Mouse (Mus musculus) megakaryocyte progenitor cell, adult 5-6 weeks (primary cell): ENCODE results near the gene Slc25a11. TPM values are rescaled to one million over a fixed set of nuclear protein-coding genes. Genes with fewer than 3 reads are reported as not detected.

Source experiments
- total RNA-seq, 2 experiments: library from RNA; stranded (forward) in 1 of 2; stranded (reverse) in 1 of 2; fragments of 157-497, 149-512 nt in 1 of 2; fragments of 200-1000 nt in 1 of 2; gene quantifications; 2 replicates each; pipeline versions ENCODE4 v1.2.3 to v1.2.4; 2015 to 2017

Slc25a11 gene
- total RNA-seq, 2 experiments from 2014 or later: 46.6 to 59.5 TPM

Other genes starting within 250 kb of the Slc25a11 start
- 27.1 and 28.4 TPM in 2 replicates for gene Pelp1, start 237.4 kb downstream of the Slc25a11 start, total RNA-seq (2015)
- gene Pelp1, start 237.4 kb downstream of the Slc25a11 start, total RNA-seq (2017): 9.5 and 16.8 TPM in 2 replicates
- 43.9 and 47.7 TPM in 2 replicates for gene Arrb2, start 214.8 kb downstream of the Slc25a11 start, total RNA-seq (2015)
- gene Arrb2, start 214.8 kb downstream of the Slc25a11 start, total RNA-seq (2017): 31.4 and 48.0 TPM in 2 replicates
- gene Med11, start 195.6 kb downstream of the Slc25a11 start, total RNA-seq (2015): 36.7 and 37.1 TPM in 2 replicates
- gene Med11, start 195.6 kb downstream of the Slc25a11 start, total RNA-seq (2017): 37.0 and 40.2 TPM in 2 replicates
- not detected in 2 replicates for gene Zmynd15, start 188.0 kb downstream of the Slc25a11 start, total RNA-seq (2015)
- 0.25 TPM in 1 of 2 replicates, not detected in the other for gene Zmynd15, start 188.0 kb downstream of the Slc25a11 start, total RNA-seq (2017)
- gene Cxcl16, start 187.5 kb downstream of the Slc25a11 start, total RNA-seq (2015): 0.29 and 0.67 TPM in 2 replicates
- gene Cxcl16, start 187.5 kb downstream of the Slc25a11 start, total RNA-seq (2017): 0.24 TPM in 1 of 2 replicates, not detected in the other
- gene Tm4sf5, start 142.2 kb downstream of the Slc25a11 start, total RNA-seq (2015): not detected in 2 replicates
- gene Tm4sf5, start 142.2 kb downstream of the Slc25a11 start, total RNA-seq (2017): not detected in 2 replicates
- not detected in 2 replicates for gene Vmo1, start 132.9 kb downstream of the Slc25a11 start, total RNA-seq (2015)
- not detected in 2 replicates for gene Vmo1, start 132.9 kb downstream of the Slc25a11 start, total RNA-seq (2017)
- gene Gltpd2, start 128.3 kb downstream of the Slc25a11 start, total RNA-seq (2015): not detected in 2 replicates
- not detected in 2 replicates for gene Gltpd2, start 128.3 kb downstream of the Slc25a11 start, total RNA-seq (2017)
- 141 and 153 TPM in 2 replicates for gene Psmb6, start 122.1 kb downstream of the Slc25a11 start, total RNA-seq (2015)
- gene Psmb6, start 122.1 kb downstream of the Slc25a11 start, total RNA-seq (2017): 272 and 309 TPM in 2 replicates
- gene Gm40193, start 114.5 kb downstream of the Slc25a11 start, total RNA-seq (2015): not detected in 2 replicates
- not detected in 2 replicates for gene Gm40193, start 114.5 kb downstream of the Slc25a11 start, total RNA-seq (2017)
- 0.07 and 0.90 TPM in 2 replicates for gene Pld2, start 107.4 kb downstream of the Slc25a11 start, total RNA-seq (2015)
- gene Pld2, start 107.4 kb downstream of the Slc25a11 start, total RNA-seq (2017): 0.25 and 0.81 TPM in 2 replicates
- 14.4 and 18.0 TPM in 2 replicates for gene Mink1, start 84.6 kb downstream of the Slc25a11 start, total RNA-seq (2015)
- gene Mink1, start 84.6 kb downstream of the Slc25a11 start, total RNA-seq (2017): 12.5 and 16.5 TPM in 2 replicates
- not detected in 2 replicates for gene 4930544D05Rik, start 31.6 kb downstream of the Slc25a11 start, total RNA-seq (2015)
- gene 4930544D05Rik, start 31.6 kb downstream of the Slc25a11 start, total RNA-seq (2017): not detected in 2 replicates
- gene Chrne, start 28.3 kb downstream of the Slc25a11 start, total RNA-seq (2015): not detected in 2 replicates
- 0.17 TPM in 1 of 2 replicates, not detected in the other for gene Chrne, start 28.3 kb downstream of the Slc25a11 start, total RNA-seq (2017)
- gene Gp1ba, start 8.4 kb downstream of the Slc25a11 start, total RNA-seq (2015): 0.66 and 2.3 TPM in 2 replicates
- 0.08 and 0.20 TPM in 2 replicates for gene Gp1ba, start 8.4 kb downstream of the Slc25a11 start, total RNA-seq (2017)
- 39.3 and 44.8 TPM in 2 replicates for gene Rnf167, start 244 bp downstream of the Slc25a11 start, total RNA-seq (2015)
- gene Rnf167, start 244 bp downstream of the Slc25a11 start, total RNA-seq (2017): 30.7 and 37.4 TPM in 2 replicates
- 1,057 and 1,218 TPM in 2 replicates for gene Pfn1, start 7.2 kb upstream of the Slc25a11 start, total RNA-seq (2015)
- 491 and 574 TPM in 2 replicates for gene Pfn1, start 7.2 kb upstream of the Slc25a11 start, total RNA-seq (2017)
- 4.1 and 6.2 TPM in 2 replicates for gene Eno3, start 9.7 kb upstream of the Slc25a11 start, total RNA-seq (2015)
- gene Eno3, start 9.7 kb upstream of the Slc25a11 start, total RNA-seq (2017): 7.2 and 9.5 TPM in 2 replicates
- gene Spag7, start 21.9 kb upstream of the Slc25a11 start, total RNA-seq (2015): 102 and 109 TPM in 2 replicates
- 68.6 and 71.8 TPM in 2 replicates for gene Spag7, start 21.9 kb upstream of the Slc25a11 start, total RNA-seq (2017)
- 9.1 and 9.2 TPM in 2 replicates for gene Camta2, start 40.6 kb upstream of the Slc25a11 start, total RNA-seq (2015)
- 2.0 and 5.1 TPM in 2 replicates for gene Camta2, start 40.6 kb upstream of the Slc25a11 start, total RNA-seq (2017)
- gene Inca1, start 52.7 kb upstream of the Slc25a11 start, total RNA-seq (2015): 0.20 TPM in 1 of 2 replicates, not detected in the other
- 0.50 TPM in 1 of 2 replicates, not detected in the other for gene Inca1, start 52.7 kb upstream of the Slc25a11 start, total RNA-seq (2017)
- 1.6 and 2.0 TPM in 2 replicates for gene Kif1c, start 53.1 kb upstream of the Slc25a11 start, total RNA-seq (2015)
- gene Kif1c, start 53.1 kb upstream of the Slc25a11 start, total RNA-seq (2017): 4.6 and 5.9 TPM in 2 replicates
- gene Zfp3, start 116.7 kb upstream of the Slc25a11 start, total RNA-seq (2015): 1.3 and 2.1 TPM in 2 replicates
- 1.9 and 2.7 TPM in 2 replicates for gene Zfp3, start 116.7 kb upstream of the Slc25a11 start, total RNA-seq (2017)
- 0.37 TPM in 1 of 2 replicates, not detected in the other for gene Scimp, start 165.1 kb upstream of the Slc25a11 start, total RNA-seq (2015)
- not detected in 2 replicates for gene Scimp, start 165.1 kb upstream of the Slc25a11 start, total RNA-seq (2017)
- 19.5 and 28.2 TPM in 2 replicates for gene Rabep1, start 197.3 kb upstream of the Slc25a11 start, total RNA-seq (2015)
- gene Rabep1, start 197.3 kb upstream of the Slc25a11 start, total RNA-seq (2017): 30.8 and 52.6 TPM in 2 replicates